Mouse (Mus musculus) right cerebral cortex, postnatal 4 days (tissue): ENCODE data around the gene Nipa1.
A peak's percentile ranks its signal among the peaks of the same experiment; 100 is the strongest.
"Not testable (repeated sequence)": the region's sequence is repeated elsewhere in the genome, so short reads cannot be mapped to it uniquely, and the experiment has no call there.

Source experiments
- DNase-seq: peaks from one replicate; pipeline ENCODE4 v3.0.0-alpha.2; 2022

Nipa1 gene

DNA sequence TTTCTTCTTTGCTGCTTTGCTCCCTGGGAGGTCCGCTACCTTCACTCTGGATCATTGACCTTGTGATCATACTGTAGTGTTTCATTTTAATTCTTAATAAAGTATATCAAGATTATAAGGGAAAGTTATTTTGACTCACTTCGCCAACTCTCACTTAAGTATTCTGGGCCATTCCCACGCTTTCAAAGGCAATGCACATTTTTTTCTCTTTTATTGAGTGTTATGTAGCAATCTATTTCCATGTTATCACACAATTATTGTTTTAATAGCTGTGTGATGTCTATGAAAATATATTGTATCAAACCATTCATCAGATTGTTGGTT lies at the start of gene Nipa1:
TSS of gene Nipa1 (minus strand) at position 25 of the 324 bp plus-strand sequence.
- no peak for DNase-seq

DNA sequence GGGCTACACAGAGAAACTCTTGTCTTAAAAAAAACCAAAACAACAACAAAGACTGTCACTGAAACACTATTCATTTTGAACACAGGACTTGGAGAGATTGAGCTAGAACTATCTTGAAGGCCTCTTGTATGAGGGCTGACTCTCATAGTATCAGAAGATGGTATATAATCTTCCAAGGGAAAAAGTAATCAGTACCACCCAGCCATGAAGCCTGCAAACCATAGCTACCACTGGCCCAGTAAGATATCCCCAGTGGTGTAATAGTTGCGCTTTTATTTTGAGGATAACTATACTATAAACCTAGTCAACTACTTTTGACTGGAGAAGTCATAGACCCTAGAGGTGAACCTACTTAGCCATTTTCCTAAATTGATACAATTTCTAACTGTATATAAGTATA lies 46.9 kb upstream of the Nipa1 start:
- DNase-seq, result no peak

DNA sequence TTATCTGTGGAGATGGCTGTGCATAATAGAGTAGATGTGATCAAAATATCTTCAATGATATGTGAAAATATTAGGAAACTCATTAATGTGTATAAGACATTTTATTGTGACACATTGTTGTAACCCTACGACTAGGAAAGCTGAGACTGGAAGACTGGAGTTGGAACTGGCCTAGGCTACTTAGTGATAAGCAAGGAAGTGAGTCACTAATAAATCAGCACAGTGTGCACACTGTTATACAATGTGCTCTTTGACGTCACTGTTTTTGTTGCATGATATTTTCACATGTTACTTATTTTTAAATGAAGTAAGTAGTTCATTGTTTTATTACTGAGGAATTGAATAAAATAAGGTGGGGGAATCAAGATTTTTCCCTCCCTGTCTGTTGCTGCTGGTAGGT lies 46.4 kb upstream of the Nipa1 start:
- no peak for DNase-seq

DNA sequence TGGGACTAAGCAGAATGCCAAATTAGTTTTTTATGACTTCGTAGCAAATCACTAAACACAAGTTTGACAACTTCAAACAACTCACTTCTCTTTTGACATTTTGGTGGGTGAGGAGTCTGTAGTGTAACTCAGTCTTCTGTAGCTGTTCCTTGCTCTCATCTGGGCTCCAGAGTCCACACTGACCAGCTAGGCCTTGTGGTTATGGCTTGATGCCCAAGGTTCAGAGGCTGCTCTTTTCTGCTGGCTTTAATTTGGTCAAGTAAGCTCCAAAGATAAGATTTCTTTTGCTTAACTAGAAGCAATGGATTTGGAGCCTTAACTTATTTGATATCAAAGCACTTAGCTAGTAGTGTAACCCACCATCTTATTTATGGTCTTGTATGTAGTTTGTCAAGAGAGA lies 45.1 kb upstream of the Nipa1 start:
- DNase-seq, result no peak

DNA sequence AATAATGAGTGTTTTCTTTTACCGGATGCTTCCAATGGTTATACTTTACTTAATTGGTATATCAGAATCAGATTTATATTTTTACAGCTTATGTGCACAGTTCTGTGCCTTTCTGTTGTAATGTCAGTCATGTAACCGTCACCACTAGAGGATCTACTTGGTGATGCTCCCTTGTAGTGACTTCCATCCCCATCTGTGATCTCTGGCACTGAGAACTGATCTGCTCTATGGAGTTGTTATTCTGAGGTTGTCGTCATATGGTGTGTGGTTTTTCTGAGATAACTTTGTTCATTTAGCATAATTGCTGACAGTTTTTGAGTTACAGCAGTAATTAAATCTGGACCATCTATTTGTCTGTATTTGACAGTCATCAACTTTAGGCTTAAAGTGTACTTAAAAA lies 35.6 kb upstream of the Nipa1 start:
- no peak for DNase-seq

DNA sequence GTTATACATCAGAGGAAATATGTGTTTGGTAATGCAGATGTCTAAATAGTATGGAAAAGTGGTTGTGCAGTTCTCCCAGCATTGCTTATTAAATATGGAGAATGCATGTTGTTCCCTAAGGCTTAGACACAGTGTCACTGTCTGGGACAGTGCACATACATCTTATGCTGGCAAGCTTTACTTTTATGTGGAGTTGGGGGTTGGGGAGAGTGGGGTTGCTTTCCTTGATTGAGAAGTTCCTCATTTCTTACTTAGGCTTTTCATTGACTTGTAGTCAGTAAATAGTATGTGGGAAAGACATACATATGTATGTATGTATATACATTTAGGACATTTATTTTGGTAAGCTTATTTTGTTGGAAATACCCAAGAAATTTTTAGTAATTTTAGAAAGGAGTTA lies 33.2 kb upstream of the Nipa1 start:
- DNase-seq, result no peak

DNA sequence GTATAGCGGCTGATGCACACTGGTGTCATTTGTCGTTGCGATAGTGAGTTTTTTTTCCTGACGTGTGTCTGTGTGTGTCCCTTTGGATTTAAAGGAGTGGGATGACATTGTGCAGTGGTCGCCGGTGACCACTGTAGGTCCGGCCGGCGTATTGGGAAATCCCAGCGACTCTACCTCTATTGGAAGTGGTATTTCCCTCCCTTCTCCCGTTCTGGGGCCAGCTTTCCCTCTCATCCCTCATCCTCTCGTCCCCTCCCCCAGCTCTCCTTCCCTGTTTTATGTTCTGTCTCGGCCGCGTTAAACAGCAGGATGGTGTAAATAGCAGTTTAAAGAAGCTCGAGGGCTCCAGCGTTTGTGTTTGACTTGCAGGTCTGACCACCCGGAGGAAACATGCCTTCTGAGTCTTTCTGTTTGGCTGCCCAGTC lies 30.7 kb upstream of the Nipa1 start:
- DNase-seq, result peak; percentile 15

DNA sequence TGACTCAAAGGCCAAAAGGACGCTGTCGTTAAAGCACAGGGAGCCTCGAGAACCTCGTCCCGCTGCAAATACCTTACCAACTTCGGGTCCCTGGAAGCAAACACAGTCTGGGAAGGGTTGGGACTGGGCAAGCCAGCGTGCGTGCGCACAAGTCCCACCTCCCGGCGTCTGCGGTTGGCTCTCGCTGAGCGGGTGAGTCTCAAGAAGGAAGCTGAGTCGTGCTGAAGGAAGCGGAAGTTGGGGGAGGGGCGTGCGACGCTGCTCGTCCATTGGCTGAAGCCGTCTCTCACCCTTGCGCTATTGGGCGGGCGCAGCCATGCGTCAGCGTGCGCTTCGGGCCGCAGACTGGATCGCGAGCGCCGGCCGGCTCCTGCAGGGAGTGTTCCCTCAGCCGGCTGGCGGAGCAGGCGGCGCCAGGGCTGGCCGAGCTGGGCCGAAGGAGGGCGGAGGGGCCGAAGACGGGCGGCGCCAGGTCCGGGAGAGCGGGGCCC lies 30.1 kb upstream of the Nipa1 start, which contains the start of gene Herc2:
TSS of gene Herc2 (plus strand) at position 366 of the 491 bp plus-strand sequence.
- peak; percentile 99 for DNase-seq

DNA sequence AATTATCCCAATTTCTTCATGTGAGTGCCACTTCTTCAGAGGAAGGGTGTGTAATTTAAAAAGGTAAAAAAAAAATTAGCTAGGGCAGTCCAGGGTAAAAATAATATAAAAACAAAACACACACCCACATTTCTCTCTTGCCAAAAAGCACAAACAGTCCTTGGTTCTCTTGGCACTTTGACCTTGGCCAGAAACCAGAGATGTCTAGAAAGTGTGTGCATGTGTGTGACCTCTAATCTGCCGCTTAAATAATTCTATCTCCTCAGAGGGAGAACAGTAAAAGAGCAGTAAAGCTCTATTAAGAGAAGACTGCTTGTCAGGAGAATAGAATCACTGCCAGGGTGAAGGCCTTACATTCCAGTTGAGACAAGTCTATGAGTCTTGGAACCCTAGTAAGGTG lies 27.4 kb upstream of the Nipa1 start:
- DNase-seq, result no peak

DNA sequence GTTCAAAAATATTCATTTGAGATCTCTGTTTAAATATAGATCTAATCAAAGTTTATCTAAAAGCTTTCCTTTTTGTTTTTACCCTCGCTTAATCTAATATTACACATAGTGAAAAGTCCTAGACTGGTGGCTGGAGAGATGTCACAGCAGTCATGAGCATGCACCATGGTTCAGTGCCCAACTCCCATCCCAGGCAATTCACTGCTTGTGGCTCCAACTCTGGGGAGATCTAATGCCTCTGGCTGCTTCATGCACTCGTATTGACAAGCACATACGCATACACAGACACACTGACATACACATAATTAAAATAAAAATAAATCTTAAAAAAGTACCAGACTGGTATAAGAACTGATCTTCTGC lies 24.5 kb upstream of the Nipa1 start:
- DNase-seq, result no peak

DNA sequence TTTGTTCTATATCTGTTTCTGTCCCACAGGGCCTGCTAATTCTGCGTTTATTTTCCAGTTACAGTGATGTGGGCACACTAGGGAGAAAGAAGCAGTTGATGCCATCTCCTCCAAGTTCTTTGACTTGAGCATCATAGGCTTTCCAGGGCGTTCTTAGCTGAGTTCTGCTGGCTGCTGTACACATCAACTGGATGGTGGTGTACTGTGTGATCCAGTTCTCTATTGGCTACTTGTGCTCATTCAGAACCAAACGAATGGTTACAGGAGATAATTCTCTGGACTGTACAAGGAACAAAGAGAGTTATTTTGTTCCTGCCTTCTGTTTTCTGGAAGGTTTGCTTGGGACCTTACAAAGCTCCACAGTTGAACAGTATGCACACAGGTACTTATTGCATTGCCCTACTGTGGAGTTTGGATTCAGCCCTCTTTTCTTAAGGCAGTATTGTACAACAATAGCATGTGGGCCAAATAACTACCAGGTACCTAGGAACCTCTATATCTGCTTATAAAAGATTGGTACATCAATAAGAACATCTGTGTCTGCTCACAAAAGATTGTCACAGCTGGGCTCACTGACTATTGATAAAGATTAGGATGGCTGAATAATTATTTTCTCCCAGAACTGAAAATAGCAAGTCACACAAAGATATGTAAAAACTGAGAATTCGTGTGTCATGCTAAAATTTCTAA lies 24.0 kb upstream of the Nipa1 start:
- DNase-seq, result no peak

DNA sequence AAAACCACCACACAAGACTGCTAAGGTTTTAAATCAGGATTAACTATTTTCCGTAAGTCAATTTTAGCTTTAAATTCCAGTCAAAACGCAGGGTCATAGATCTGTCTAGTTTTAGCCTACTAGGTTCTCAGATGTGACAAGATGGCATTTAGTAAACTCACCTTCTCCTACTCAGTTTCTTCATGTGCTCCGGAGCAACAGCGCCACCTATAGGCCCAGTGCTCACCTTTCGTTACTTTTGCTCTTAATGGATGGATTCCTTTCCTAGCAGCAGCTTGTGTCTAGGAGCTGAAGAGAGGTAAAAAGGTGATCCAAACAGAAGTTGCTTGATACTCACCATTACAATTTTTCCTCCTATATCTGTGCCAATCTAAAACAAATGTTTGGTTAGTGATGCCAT lies 22.6 kb upstream of the Nipa1 start:
- peak; percentile 82 for DNase-seq

DNA sequence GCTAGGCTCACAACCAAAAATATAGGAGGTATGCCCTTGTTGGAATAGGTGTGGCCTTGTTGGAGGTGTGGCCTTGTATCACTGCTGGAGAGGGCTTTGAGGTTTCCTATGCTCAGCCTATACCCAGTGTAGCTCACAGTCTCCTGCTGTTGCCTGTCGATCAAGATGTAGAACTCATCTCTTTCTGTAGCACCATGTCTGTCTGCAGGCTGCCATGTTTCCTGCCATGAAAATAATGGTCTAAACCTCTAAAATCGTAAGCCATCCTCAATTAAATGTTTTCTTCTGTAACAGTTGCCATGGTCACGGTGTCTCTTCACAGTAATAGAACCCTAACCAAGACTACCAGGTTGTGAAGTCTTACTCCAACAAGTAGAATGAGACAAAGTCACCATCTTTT lies 3.8 kb upstream of the Nipa1 start:
- DNase-seq, result no peak

DNA sequence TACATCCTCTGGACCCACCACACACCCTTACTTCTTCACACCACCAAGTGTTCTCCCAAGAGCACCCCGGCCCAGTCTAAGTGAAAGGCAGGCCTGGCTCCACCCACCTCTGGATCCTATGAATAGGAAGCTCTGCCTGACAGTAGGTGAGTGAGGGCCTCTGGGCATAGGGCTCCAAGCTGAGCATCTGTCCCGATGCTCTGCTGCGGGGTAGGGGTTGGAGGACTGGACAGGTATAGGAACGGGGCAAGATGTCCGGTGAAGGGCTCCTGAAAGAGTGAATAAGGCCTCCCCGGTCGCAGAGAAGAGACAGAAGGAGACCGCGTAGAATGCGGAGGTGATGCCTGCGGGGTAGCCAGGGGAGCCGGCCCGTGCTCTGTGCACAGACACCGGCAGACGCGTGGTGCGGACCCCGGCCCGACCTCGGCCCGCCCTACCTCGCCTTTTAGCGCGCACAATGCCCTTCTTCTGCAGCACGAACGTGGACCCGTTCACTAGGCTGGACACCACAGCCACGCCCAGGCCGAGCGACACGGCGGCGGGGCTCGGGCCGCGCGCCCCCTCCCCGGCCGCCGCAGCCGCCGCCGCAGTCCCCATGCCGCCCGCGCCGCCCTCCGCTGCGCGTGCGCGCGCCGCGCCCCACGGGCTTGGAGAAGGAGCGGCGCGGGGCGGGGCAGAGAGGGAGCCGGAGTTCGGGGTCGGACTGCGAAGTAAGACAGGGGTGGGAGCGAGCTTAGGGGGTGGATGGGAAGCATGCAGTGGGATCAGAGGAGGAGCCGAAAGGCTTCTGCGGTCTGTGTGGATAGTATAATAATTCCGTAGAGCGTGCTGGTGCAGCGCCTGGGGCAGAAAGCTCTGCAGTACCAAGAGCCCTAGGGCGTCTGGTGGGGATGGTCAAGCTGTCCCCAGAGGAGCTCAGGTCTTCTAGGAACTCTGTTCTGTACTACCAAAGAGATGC lies 503 bp downstream of the Nipa1 start:
- peak; percentile 72 for DNase-seq

DNA sequence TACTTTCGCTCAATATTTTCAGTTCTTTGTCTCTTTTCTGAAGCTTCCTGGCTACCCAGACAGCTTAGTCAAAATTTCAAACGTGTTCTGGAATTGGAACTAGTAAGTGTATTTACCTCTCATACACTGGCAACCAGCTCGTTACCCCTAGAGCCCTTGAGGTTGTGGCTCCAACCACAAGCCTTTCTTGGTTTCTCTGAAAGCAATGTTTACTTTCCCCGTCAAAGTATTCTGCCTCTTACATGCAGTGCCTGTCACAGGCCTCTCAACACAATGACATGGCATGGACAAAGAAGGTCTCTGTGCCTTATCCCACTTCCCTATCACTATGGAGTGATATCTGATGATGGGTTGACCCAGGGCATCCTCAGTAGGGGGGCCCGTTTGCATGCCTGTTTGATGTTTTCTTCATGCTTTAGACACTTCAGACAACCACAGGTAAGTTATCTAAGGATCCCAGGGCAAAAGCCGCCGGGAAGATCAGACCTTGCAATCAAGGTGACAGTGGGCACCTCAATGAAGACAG lies 1.2 kb downstream of the Nipa1 start:
- DNase-seq, result peak; percentile 5

DNA sequence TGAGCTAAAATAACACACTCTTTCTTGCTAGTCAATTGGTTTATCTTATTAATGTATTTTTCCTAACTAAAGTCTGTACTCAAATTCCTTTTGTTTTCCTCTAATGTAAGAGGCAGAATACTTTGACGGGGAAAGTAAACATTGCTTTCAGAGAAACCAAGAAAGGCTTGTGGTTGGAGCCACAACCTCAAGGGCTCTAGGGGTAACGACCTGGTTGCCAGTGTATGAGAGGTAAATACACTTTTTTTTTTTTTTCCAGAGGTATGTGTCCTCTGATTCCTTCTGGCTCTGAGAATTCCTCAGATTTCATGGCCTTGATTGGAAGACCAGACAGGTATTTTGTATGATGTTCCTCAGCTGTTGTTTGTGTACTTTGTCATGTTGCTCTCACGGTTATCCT lies 2.0 kb downstream of the Nipa1 start:
- DNase-seq, result no peak

DNA sequence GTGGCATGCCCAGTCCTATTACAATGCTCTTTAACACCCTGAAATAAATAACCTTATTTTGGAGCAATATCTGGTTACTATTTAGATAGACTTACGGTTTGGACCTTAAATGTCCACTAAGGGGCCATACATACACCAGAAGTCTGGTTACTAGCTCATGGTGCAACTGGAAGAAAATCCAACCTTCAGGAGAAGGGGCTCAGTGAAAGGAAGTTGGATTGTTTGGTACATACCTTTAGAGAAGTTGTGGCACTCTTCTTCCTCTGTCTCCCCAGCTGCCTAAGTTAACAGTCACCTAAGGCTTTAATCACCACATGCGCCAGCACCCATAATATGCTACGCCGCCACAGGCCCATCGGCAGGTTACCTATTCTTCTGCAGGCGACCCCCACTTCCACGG lies 3.9 kb downstream of the Nipa1 start:
- DNase-seq, result no peak

DNA sequence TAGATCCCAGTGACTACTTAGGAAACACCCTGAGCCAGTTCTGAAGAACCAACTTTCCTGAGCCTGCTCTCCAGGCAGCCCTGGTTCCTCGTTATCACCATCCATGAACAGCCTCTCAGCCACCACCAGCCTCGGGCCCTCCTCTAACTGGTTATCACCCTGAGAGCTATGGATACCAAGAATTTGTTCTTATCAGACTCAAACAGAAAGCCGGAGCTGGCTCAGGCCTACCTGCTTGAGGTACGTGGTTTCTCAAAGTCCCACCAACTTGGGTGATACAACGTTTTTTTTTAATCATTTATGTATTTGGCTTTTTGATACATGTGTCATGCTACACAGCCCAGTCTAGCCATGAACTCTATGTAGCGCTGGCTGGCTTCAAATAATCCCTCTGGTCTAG lies 4.6 kb downstream of the Nipa1 start:
- no peak for DNase-seq

DNA sequence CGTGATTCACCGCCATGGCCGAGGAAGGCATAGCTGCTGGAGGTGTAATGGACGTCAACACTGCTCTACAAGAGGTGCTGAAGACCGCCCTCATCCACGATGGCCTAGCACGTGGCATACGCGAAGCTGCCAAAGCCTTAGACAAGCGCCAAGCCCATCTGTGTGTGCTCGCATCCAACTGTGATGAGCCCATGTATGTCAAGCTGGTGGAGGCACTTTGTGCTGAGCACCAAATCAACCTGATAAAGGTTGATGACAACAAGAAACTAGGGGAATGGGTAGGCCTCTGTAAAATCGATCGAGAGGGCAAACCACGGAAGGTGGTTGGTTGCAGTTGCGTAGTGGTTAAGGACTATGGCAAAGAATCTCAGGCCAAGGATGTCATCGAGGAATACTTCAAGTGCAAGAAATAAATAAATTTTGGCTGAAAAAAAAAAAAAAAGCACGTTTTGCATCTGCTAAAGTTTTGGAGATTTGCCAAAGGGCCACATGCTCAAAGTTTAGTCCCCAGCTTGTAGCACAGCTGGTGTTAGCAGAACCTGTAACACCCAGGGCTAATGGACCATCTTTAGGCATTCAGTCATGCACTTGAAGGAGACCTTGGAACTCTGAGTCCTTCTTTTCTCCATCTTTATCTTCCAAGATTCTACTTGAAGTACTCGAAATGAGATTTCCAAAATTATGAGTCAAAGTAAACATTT lies 5.6 kb downstream of the Nipa1 start:
- not testable (repeated sequence) for DNase-seq

DNA sequence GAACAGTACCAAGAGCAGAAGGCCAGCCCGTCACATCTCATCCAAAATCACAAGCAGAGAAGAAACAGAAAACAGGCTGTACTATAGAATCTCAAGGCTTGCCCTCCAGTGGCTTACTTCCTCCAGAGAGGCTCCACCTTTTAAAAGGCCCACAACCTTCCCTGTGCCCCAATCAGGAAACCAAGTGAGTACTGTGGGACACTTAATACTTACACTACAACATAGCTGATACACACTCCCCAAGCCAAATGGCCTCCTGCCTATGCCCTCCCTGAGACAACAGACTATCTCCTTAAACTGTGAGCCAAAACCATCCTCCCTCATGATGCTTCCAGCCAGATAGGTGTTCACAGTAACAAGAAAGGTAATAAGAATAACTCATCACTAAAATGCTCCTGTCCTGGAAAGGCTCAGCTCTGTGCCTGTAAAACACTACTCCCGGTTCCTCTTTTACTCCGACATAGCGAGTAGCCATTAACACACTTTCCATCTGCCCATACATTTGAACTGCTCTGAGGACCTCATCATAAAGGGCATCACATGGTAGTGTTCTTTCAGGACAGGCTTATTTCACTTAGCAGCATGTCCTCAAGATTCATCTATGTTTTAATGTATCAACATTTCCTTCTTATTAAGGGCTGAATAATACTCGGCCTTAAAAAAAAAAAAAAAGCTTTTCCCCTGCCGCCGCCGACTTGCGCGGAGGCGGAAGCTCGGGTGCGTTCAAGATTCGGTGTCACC lies 6.3 kb downstream of the Nipa1 start:
- no peak for DNase-seq

DNA sequence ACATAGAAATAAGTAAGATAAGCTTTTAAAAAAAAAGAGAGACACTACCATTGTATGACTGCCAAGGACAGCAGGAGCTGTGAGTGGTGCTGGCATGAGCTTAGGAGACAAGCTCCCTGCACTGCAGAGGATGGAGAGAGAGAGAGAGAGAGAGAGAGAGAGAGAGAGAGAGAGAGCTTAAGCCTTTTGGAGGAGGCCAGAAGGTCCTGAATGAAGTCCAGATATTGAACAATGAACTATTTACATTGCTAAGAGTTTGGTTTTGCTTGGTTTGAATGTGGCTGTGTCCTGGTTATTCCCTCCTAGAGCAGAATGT lies 8.8 kb downstream of the Nipa1 start:
- no peak for DNase-seq

DNA sequence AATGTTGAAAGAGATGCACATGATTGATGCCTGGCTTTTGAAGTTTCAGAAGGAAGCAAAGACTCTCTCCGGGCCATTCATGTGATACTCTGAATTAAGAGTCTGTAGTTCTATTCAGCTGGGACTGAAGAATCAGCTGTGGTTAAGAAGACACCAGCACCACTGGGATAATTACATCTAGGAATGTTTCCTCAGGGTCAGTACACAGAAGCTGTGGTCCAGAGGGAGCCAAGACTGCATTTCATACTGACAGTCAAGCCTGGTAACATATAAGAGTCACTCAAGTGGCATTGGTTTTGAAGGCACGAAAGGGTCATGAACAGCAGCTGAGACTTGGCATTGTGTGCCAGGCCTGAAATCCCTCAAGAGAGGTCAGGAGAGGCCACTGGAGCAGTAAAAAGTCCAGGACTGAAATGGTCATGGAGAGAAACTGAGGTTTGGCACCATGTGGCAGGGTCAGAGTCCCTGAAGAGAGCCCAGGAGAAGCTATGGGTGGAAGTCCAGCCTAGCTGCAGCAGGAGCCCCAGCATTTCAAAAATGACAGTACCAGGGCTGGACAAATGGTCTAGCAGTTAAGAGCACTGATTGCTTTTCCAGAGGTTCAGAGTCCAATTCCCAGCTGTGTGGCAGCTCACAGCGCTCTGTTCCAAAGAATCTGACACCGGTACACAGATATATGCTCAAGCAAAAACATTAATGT lies 9.3 kb downstream of the Nipa1 start:
- DNase-seq, result no peak
